Mouse (Mus musculus) heart, embryonic 11.5 days (tissue): Measurements from ENCODE around the gene Olfr889. TPM values are rescaled to one million over a fixed set of nuclear protein-coding genes. Genes with fewer than 3 reads are reported as not detected.
"Not testable (repeated sequence)": the region's sequence is repeated elsewhere in the genome, so short reads cannot be mapped to it uniquely, and the experiment has no call there.

Experiments
- ATAC-seq: fragments of 200-750 bp; cut with Nextera tagmentation; replicated peaks from 2 replicates; pipeline ENCODE4 v1.8.0; 2017; ENCODE audit warnings: moderate library complexity; ENCODE audit not compliant: insufficient number of reproducible peaks, low FRiP score, low TSS enrichment
- H3K27ac ChIP-seq: fragments of 300-500 bp; sonication (generic); 2 replicates; pipeline ENCODE4 v1.5.1; 2014; ENCODE audit warnings: mild to moderate bottlenecking, low read depth, low read length
- H3K27me3 ChIP-seq: fragments of 300-500 bp; sonication (generic); 2 replicates; pipeline ENCODE4 v1.6.1; 2014; ENCODE audit warnings: mild to moderate bottlenecking, low read length, mixed read lengths; ENCODE audit not compliant: control insufficient read depth, insufficient read depth
- H3K36me3 ChIP-seq: fragments of 300-500 bp; sonication (generic); 2 replicates; pipeline ENCODE4 v1.6.1; 2014; ENCODE audit warnings: mild to moderate bottlenecking, low read length, moderate library complexity, mixed read lengths; ENCODE audit not compliant: control insufficient read depth, insufficient read depth
- H3K4me1 ChIP-seq: fragments of 300-500 bp; sonication (generic); 2 replicates; pipeline ENCODE4 v1.6.1; 2014; ENCODE audit warnings: low read length; ENCODE audit not compliant: control insufficient read depth, insufficient read depth
- H3K4me2 ChIP-seq: fragments of 300-500 bp; sonication (generic); 2 replicates; pipeline ENCODE4 v1.6.1; 2014; ENCODE audit warnings: mild to moderate bottlenecking, moderate library complexity
- H3K4me3 ChIP-seq: fragments of 300-500 bp; sonication (generic); 2 replicates; pipeline ENCODE4 v1.5.1; 2014; ENCODE audit warnings: low read depth, low read length
- H3K9ac ChIP-seq: fragments of 300-500 bp; sonication (generic); 2 replicates; pipeline ENCODE4 v1.6.1; 2014; ENCODE audit warnings: mild to moderate bottlenecking, low read depth, low read length, moderate library complexity
- H3K9me3 ChIP-seq: fragments of 300-500 bp; sonication (generic); replicated peaks from 2 replicates; pipeline ENCODE4 v1.6.1; 2016; ENCODE audit warnings: low read length; ENCODE audit not compliant: control insufficient read depth
- WGBS: fragments of 180-500 bp; shearing (Covaris S2); extraction: QIAGEN DNeasy Blood & Tissue Kit; methylation state at CpG from one replicate; pipeline ENCODE4 v1.1.7; 2014; ENCODE audit not compliant: insufficient replicate concordance; 5-methylcytosine and 5-hydroxymethylcytosine counted together
- polyA plus RNA-seq: library from polyadenylated mRNA; unstranded; fragments of >200 nt; fragmentation: Nextera tagmentation; extraction: Ambion mirVana; gene quantifications from 2 replicates; pipeline ENCODE4 v1.2.1, GENCODE M21; 2014

The Olfr889 gene
- 0.04 TPM in 1 of 2 replicates, not detected in the other for polyA plus RNA-seq

DNA sequence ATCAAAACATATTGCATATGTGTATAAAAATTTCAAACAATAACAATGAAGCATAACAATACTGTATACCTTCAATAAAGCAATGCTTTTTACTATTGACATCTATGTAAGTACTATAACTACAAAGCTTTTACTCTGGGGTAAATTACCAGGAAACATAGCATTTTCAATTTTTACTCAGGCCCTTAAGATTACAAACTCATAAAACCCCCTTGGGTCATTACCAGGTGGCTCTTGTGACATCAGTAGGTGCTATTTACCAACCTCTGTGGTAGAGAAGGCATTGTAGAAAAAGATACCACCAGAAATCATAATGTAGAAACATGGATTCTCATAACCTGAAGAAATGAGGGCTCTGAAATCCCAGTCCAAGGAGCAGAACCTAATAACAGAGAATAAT lies at the start of gene Olfr889:
TSS of gene Olfr889 (plus strand) at position 301 of the 400 bp plus-strand sequence.
- H3K27ac ChIP-seq, result no peak within 1 kb of the TSS
- H3K4me3 ChIP-seq, result no peak within 1 kb of the TSS
- no peak within 1 kb of the TSS for H3K9ac ChIP-seq
- no peak within 1 kb of the TSS for H3K4me2 ChIP-seq
- no peak for ATAC-seq
- H3K4me1 ChIP-seq, result no peaks in the 10 kb centered on the region
- no peaks in the 10 kb centered on the region for H3K9me3 ChIP-seq
- no peaks in the 10 kb centered on the region for H3K36me3 ChIP-seq
- H3K27me3 ChIP-seq, result no peaks in the 10 kb centered on the region

GRCm38 (mm10) chr9:38083772-38084171 lies 31.2 kb upstream of the Olfr889 start, which contains the start of gene Olfr887:
Gene Olfr887, plus strand, starts transcription at chr9:38084072.
- H3K4me3 ChIP-seq, result no peak within 1 kb of the TSS
- H3K4me1 ChIP-seq, result no peaks in the 10 kb centered on the region
- WGBS, result 69% methylated on average over 1 of the region's 1 CpGs
- no peaks in the 10 kb centered on the region for H3K27me3 ChIP-seq
- no peak within 1 kb of the TSS for H3K4me2 ChIP-seq
- H3K9ac ChIP-seq, result no peak within 1 kb of the TSS
- no peak within 1 kb of the TSS for H3K27ac ChIP-seq
- ATAC-seq, result no peak
- H3K36me3 ChIP-seq, result no peaks in the 10 kb centered on the region
- H3K9me3 ChIP-seq, result no peaks in the 10 kb centered on the region

DNA sequence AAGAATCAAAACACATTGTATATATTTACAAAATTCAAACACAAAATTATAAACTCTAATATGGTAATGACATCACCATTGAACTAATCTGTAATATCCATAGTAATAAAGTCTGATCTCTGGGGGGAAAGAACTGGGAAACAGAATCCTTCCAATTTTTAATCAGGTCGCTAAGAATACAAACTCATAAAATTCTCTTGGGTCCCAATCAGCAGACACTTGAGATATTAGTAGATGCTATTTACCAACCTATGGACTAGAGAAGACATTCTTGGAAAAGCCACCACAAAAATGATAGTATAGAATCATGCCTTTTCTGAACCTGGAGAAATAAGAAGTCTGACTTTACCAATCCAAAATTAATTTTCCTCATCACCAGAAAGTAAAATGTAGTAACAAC lies 7.2 kb upstream of the Olfr889 start, which contains the start of gene Olfr888:
TSS of gene Olfr888 (plus strand) at position 301 of the 400 bp plus-strand sequence.
- Histone ChIP-seq H3K27me3 (no peaks in the 10 kb centered on the region), H3K9me3 (no peaks in the 10 kb centered on the region), H3K27ac (no peak within 1 kb of the TSS), H3K9ac (no peak within 1 kb of the TSS), H3K4me1 (no peaks in the 10 kb centered on the region), H3K4me3 (no peak within 1 kb of the TSS), H3K4me2 (no peak within 1 kb of the TSS), H3K36me3 (no peaks in the 10 kb centered on the region)
- WGBS, result 73% methylated on average over 1 of the region's 1 CpGs
- no peak for ATAC-seq

GRCm38 (mm10) chr9:38142217-38142616 lies 27.2 kb downstream of the Olfr889 start, which contains the start of gene Olfr890:
Gene Olfr890, plus strand, starts transcription at chr9:38142517.
- no peak for ATAC-seq
- no peak within 1 kb of the TSS for H3K9ac ChIP-seq
- no peaks in the 10 kb centered on the region for H3K27me3 ChIP-seq
- H3K9me3 ChIP-seq, result no peaks in the 10 kb centered on the region
- H3K4me2 ChIP-seq, result no peak within 1 kb of the TSS
- H3K36me3 ChIP-seq, result no peaks in the 10 kb centered on the region
- H3K4me3 ChIP-seq, result no peak within 1 kb of the TSS
- H3K4me1 ChIP-seq, result no peaks in the 10 kb centered on the region
- H3K27ac ChIP-seq, result no peak within 1 kb of the TSS

DNA sequence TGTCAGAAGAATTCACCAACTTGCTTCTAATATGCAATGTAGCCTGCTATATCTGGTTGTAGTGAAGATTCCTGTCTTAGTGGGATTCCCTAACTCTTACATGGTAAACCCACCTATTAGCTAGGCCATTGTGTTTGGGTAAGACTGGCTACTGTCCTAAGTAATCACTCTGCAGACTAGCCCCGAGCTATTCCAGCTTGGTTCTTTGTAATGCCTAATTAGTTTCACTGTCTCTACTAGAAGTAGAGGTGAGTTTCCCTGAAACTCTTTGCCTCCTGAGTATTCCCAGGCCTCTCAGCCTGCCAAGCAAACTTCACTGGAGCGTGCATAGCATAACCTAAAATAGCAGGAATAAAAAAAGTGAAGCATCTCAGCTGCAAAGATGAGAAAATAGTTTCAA lies 53.3 kb downstream of the Olfr889 start:
- not testable (repeated sequence) for H3K36me3 ChIP-seq, ATAC-seq, H3K4me2 ChIP-seq, H3K4me1 ChIP-seq, H3K9ac ChIP-seq, H3K4me3 ChIP-seq, H3K9me3 ChIP-seq, H3K27me3 ChIP-seq, H3K27ac ChIP-seq
- WGBS, result 39% methylated on average over 2 of the region's 2 CpGs

Other genes starting within 250 kb of the Olfr889 start
- not detected in 2 replicates for gene Olfr145, start 218.5 kb upstream of the Olfr889 start, polyA plus RNA-seq
- gene Olfr878, start 197.4 kb upstream of the Olfr889 start, polyA plus RNA-seq, result not detected in 2 replicates
- gene Olfr881, start 123.4 kb upstream of the Olfr889 start, polyA plus RNA-seq, result not detected in 2 replicates
- not detected in 2 replicates for gene Olfr883, start 89.4 kb upstream of the Olfr889 start, polyA plus RNA-seq
- not detected in 2 replicates for gene Olfr884, start 68.6 kb upstream of the Olfr889 start, polyA plus RNA-seq
- gene Olfr885, start 53.9 kb upstream of the Olfr889 start, polyA plus RNA-seq, result not detected in 2 replicates
- not detected in 2 replicates for gene Olfr887, start 31.1 kb upstream of the Olfr889 start, polyA plus RNA-seq
- gene Olfr888, start 7.1 kb upstream of the Olfr889 start, polyA plus RNA-seq, result not detected in 2 replicates
- gene Olfr890, start 27.3 kb downstream of the Olfr889 start, polyA plus RNA-seq, result not detected in 2 replicates
- not detected in 2 replicates for gene Olfr891, start 65.6 kb downstream of the Olfr889 start, polyA plus RNA-seq
- gene Olfr893, start 93.2 kb downstream of the Olfr889 start, polyA plus RNA-seq, result not detected in 2 replicates
- gene Olfr894, start 102.9 kb downstream of the Olfr889 start, polyA plus RNA-seq, result not detected in 2 replicates
- gene Olfr143, start 137.6 kb downstream of the Olfr889 start, polyA plus RNA-seq, result not detected in 2 replicates
- not detected in 2 replicates for gene Olfr895, start 152.7 kb downstream of the Olfr889 start, polyA plus RNA-seq
- gene Olfr896-ps1, start 175.9 kb downstream of the Olfr889 start, polyA plus RNA-seq, result not detected in 2 replicates
- gene Olfr25, start 213.9 kb downstream of the Olfr889 start, polyA plus RNA-seq, result not detected in 2 replicates
- not detected in 2 replicates for gene Olfr898, start 233.2 kb downstream of the Olfr889 start, polyA plus RNA-seq